Mouse (Mus musculus) forebrain, embryonic 11.5 days (tissue): ENCODE data around the gene Gdpgp1. TPM values are rescaled to one million over a fixed set of nuclear protein-coding genes. Genes with fewer than 3 reads are reported as not detected.

Experiments used
- ATAC-seq: fragments of 200-750 bp; cut with Nextera tagmentation; replicated peaks from 2 replicates; pipeline ENCODE4 v1.8.0; 2017; ENCODE audit warnings: moderate TSS enrichment; ENCODE audit not compliant: low FRiP score
- DNase-seq: peaks from one replicate; pipeline ENCODE4 v3.0.0-alpha.2; 2017; ENCODE audit warnings: low spot score
- H3K27ac ChIP-seq: fragments of 300-500 bp; sonication (generic); 2 replicates; pipeline ENCODE4 v1.5.1; 2014; ENCODE audit warnings: low read depth, low read length
- H3K27me3 ChIP-seq: fragments of 300-500 bp; sonication (generic); 2 replicates; pipeline ENCODE4 v1.6.1; 2014; ENCODE audit warnings: mild to moderate bottlenecking, low read length, mixed read lengths; ENCODE audit not compliant: control insufficient read depth, insufficient read depth
- H3K36me3 ChIP-seq: fragments of 300-500 bp; sonication (generic); 2 replicates; pipeline ENCODE4 v1.6.1; 2014; ENCODE audit warnings: mild to moderate bottlenecking, low read length, moderate library complexity, mixed read lengths; ENCODE audit not compliant: control insufficient read depth, insufficient read depth
- H3K4me1 ChIP-seq: fragments of 300-500 bp; sonication (generic); replicated peaks from 2 replicates; pipeline ENCODE4 v1.6.1; 2014; ENCODE audit warnings: low read length, mixed read lengths; ENCODE audit not compliant: control insufficient read depth, insufficient read depth
- H3K4me2 ChIP-seq: fragments of 300-500 bp; sonication (generic); 2 replicates; pipeline ENCODE4 v1.6.1; 2014; ENCODE audit warnings: low read depth, mild to moderate bottlenecking, low read length, moderate library complexity, mixed read lengths; ENCODE audit not compliant: severe bottlenecking
- H3K4me3 ChIP-seq: fragments of 300-500 bp; sonication (generic); 2 replicates; pipeline ENCODE4 v1.5.1; 2014; ENCODE audit warnings: low read depth, low read length
- H3K9ac ChIP-seq: fragments of 300-500 bp; sonication (generic); 2 replicates; pipeline ENCODE4 v1.6.1; 2014; ENCODE audit warnings: low read length
- H3K9me3 ChIP-seq: fragments of 300-500 bp; sonication (generic); 2 replicates; pipeline ENCODE4 v1.6.1; 2016; ENCODE audit warnings: low read length, mixed read lengths; ENCODE audit not compliant: control insufficient read depth
- WGBS: fragments of 180-500 bp; shearing (Covaris S2); extraction: QIAGEN DNeasy Blood & Tissue Kit; methylation state at CpG from one replicate; pipeline ENCODE4 v1.1.7; 2014; 5-methylcytosine and 5-hydroxymethylcytosine counted together
- polyA plus RNA-seq: library from polyadenylated mRNA; unstranded; fragments of >200 nt; fragmentation: Nextera tagmentation; extraction: Ambion mirVana; gene quantifications from 2 replicates; pipeline ENCODE4 v1.2.1, GENCODE M21; 2014

Gdpgp1 gene
- polyA plus RNA-seq, 1 experiment from 2014 or later, result 5.7 TPM

DNA sequence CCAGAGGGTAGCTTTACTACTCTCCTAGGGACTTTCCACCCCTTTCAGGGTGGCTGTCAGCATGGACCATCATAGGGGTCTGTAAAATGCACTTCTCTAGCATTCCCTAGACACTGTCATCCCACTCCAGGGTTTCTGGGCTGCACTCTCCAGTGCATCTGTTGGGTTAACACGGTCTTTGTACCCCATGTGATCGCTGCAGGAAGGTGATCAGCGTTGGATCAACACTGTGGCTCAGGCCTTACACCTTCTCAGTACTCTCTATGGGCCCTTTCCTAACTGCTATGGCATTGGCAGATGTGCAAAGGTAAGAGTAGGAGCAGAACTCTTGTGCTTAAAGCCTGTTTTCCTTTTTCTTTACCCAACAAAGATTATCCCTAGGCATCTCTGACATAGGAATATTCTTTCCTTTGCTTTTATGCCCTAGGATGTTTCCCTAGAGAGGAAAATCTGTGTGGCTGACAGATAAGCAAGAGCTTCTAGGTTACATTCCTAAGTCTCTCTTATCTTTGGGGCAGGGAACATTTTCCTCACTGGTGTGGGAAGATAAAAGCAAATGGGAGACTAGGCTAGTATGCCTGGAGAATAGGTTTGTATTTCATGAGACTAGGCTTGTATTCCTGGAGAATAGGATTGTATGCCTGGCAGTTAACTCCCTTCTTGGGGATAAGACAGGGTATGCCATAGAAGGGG lies 50.7 kb downstream of the Gdpgp1 start:
- ATAC-seq (no peak), DNase-seq (no peak)
- Histone ChIP-seq H3K4me1 (no peaks in the 10 kb centered on the region), H3K4me2 (no peak overlapping the region), H3K9ac (no peak overlapping the region), H3K27me3 (no peaks in the 10 kb centered on the region), H3K9me3 (no peaks in the 10 kb centered on the region), H3K27ac (no peak overlapping the region), H3K4me3 (no peak overlapping the region), H3K36me3 (no peaks in the 10 kb centered on the region; the same call in 1 of the 2 replicates)
- 93% methylated on average over 3 of the region's 3 CpGs for WGBS

DNA sequence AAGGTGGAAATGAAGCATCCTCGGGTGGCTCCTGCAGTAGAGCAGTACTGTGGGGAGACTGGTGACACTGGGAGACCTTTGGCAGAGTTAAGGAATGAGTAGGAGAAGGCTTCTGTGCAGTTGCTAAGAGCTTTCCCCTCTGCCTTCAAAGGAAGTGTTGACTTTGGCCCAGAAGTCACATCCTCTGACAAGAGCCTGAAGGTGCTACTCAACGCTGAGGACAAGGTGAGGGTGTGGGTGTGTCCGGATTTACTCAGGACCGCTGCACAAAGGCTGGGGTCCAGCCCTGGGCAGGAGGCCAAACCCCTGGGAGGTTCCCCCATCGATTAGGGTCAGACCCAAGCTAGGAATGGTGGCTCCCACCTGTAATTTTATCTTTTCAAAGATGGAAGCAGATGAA lies 51.7 kb downstream of the Gdpgp1 start:
- Histone ChIP-seq H3K27ac (no peak overlapping the region), H3K9me3 (no peaks in the 10 kb centered on the region), H3K4me3 (no peak overlapping the region), H3K4me2 (no peak overlapping the region), H3K9ac (no peak overlapping the region), H3K36me3 (no peaks in the 10 kb centered on the region; the same call in 1 of the 2 replicates), H3K4me1 (no peaks in the 10 kb centered on the region), H3K27me3 (no peaks in the 10 kb centered on the region)
- WGBS, result 94% methylated on average over 5 of the region's 5 CpGs
- no peak for DNase-seq
- no peak for ATAC-seq

DNA sequence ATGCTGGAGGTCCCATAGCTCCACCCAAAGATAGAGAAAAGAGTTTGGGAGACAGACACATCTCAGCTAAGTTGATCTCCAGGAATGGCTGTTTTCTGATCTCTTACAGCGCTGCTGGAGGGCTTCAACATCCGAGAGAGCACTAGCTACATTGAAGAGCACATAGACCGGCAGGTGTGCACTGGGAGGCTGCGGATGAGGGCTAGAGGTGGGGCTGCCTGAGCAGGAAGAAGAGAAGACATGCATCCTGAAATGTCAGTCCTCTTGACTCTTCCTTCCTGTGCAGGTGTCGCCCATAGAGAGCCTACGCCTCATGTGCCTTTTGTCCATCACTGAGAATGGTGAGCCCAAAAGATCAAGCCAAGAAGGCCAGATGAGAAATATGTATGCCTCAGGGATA lies 53.1 kb downstream of the Gdpgp1 start:
- H3K27ac ChIP-seq, result no peak overlapping the region
- no peaks in the 10 kb centered on the region for H3K4me1 ChIP-seq
- DNase-seq, result no peak
- H3K4me3 ChIP-seq, result no peak overlapping the region
- 96% methylated on average over 6 of the region's 6 CpGs for WGBS
- no peaks in the 10 kb centered on the region for H3K9me3 ChIP-seq
- H3K36me3 ChIP-seq, result no peaks in the 10 kb centered on the region; the same call in 1 of the 2 replicates
- H3K4me2 ChIP-seq, result no peak overlapping the region
- no peak overlapping the region for H3K9ac ChIP-seq
- H3K27me3 ChIP-seq, result no peaks in the 10 kb centered on the region
- no peak for ATAC-seq

DNA sequence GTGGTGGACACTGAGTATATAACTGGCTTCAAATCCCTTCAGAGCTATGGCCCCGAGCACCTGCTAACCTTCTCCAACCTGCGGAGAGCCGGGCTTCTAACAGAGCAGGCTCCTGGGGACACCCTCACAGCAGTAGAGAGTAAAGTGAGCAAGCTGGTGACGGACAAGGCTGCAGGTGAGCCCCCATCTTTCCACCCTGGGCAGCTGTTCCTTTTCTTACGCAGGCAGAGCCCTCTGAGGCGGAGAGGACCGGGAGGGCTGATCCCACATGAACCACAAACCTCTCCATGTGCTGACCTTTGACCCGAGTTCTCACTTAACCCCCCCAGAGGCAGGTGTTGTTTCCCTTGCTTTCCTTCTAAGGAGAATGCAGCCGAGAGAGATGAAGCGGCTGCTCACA lies 55.1 kb downstream of the Gdpgp1 start:
- DNase-seq, result no peak
- ATAC-seq, result no peak
- H3K4me2 ChIP-seq, result no peak overlapping the region
- H3K9me3 ChIP-seq, result no peaks in the 10 kb centered on the region
- WGBS, result 82% methylated on average over 10 of the region's 10 CpGs
- no peak overlapping the region for H3K9ac ChIP-seq
- H3K4me1 ChIP-seq, result no peaks in the 10 kb centered on the region
- H3K27me3 ChIP-seq, result no peaks in the 10 kb centered on the region
- no peak overlapping the region for H3K4me3 ChIP-seq
- H3K36me3 ChIP-seq, result no peaks in the 10 kb centered on the region; the same call in 1 of the 2 replicates
- H3K27ac ChIP-seq, result no peak overlapping the region

Other genes with a start within 250 kb of the Gdpgp1 start
- gene Zfp710, start 208.1 kb upstream of the Gdpgp1 start, polyA plus RNA-seq, result 27.9 and 33.0 TPM in 2 replicates
- gene Idh2, start 117.5 kb upstream of the Gdpgp1 start, polyA plus RNA-seq, result 403 and 425 TPM in 2 replicates
- gene Sema4b, start 46.0 kb upstream of the Gdpgp1 start, polyA plus RNA-seq, result 15.7 and 17.3 TPM in 2 replicates
- 51.4 and 58.1 TPM in 2 replicates for gene Cib1, start 52 bp upstream of the Gdpgp1 start, polyA plus RNA-seq
- 1.2 and 1.5 TPM in 2 replicates for gene Ttll13, start 13.5 kb downstream of the Gdpgp1 start, polyA plus RNA-seq
- gene Ngrn, start 28.4 kb downstream of the Gdpgp1 start, polyA plus RNA-seq, result 50.4 and 53.8 TPM in 2 replicates
- 20.6 and 21.3 TPM in 2 replicates for gene Vps33b, start 36.8 kb downstream of the Gdpgp1 start, polyA plus RNA-seq
- gene Prc1, start 61.6 kb downstream of the Gdpgp1 start, polyA plus RNA-seq, result 263 and 281 TPM in 2 replicates
- 16.9 and 20.2 TPM in 2 replicates for gene Rccd1, start 91.6 kb downstream of the Gdpgp1 start, polyA plus RNA-seq
- gene Unc45a, start 108.1 kb downstream of the Gdpgp1 start, polyA plus RNA-seq, result 31.1 and 36.1 TPM in 2 replicates
- 23.8 and 31.0 TPM in 2 replicates for gene Hddc3, start 110.2 kb downstream of the Gdpgp1 start, polyA plus RNA-seq
- gene Man2a2, start 138.5 kb downstream of the Gdpgp1 start, polyA plus RNA-seq, result 16.1 and 18.8 TPM in 2 replicates
- gene Fes, start 155.1 kb downstream of the Gdpgp1 start, polyA plus RNA-seq, result 7.7 and 8.3 TPM in 2 replicates
- gene Furin, start 172.6 kb downstream of the Gdpgp1 start, polyA plus RNA-seq, result 6.0 and 6.2 TPM in 2 replicates